Mouse (Mus musculus) gastrocnemius, postnatal 10 days (tissue): ENCODE data around the gene Rnf13. TPM values are rescaled to one million over a fixed set of nuclear protein-coding genes. Genes with fewer than 3 reads are reported as not detected.

Experiments
- DNase-seq: peaks from one replicate; pipeline ENCODE4 v3.0.0; 2021; ENCODE audit warnings: mixed read lengths
- total RNA-seq, 2 experiments: library from RNA; stranded (reverse); gene quantifications; 2 replicates each; pipeline ENCODE4 v1.2.3; 2021

The Rnf13 gene
- total RNA-seq, 2 experiments from 2014 or later: 35.1 to 36.8 TPM

GRCm38 (mm10) chr3:57845786-57846661 is 110.2 kb downstream of the Rnf13 start:
- no peak for DNase-seq

DNA sequence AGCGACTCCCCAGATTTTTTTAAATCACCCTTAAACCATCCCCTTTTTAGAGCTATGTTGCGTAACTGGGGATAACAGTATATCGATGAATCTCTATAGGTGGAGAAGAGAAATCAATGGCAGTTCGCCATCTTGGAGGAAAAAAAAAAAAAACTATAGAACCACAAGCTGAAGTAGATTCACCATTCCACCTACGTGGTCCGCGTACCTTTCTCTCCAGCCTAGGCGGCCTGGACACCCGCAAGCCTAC is 110.7 kb downstream of the Rnf13 start:
- DNase-seq: no peak

GRCm38 (mm10) chr3:57846912-57847759 is 111.3 kb downstream of the Rnf13 start:
- peak; percentile 62 for DNase-seq

DNA sequence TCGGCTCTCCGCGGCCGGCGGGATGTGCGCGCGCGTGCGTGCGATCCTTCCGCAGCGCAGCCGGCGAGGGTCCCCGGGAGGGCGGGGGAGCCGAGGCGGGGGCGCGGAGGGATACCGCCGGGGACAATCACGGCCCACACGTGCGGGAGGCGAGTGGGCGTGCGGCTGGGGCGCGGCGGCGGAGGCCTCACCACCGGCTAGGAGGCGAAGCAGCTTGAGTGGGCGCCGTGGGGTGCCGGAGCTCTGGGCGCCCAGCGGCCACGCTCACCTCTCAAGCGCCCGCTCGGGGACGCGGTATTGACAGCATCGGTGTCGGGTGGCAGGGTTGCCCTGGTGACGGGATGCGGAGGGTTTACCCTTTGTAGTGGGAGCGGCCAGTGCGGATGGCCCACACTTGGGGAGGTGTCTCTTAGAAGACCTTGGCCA is 111.9 kb downstream of the Rnf13 start, which contains the start of gene Pfn2:
Gene Pfn2 (minus strand): TSS at position 320 of the 426 bp plus-strand sequence.
- DNase-seq: peak; percentile 83

GRCm38 (mm10) chr3:57882945-57883344 is 147.1 kb downstream of the Rnf13 start:
- DNase-seq: no peak

Other genes starting within 250 kb of the Rnf13 start
- gene Wwtr1, start 160.2 kb upstream of the Rnf13 start, total RNA-seq: 10 to 100 TPM; 49.1 to 52.7 TPM
- 10 to 100 TPM; 17.5 to 18.8 TPM for gene Commd2, start 84.3 kb upstream of the Rnf13 start, total RNA-seq
- not detected for gene Ankub1, start 43.3 kb upstream of the Rnf13 start, total RNA-seq
- 100 to 1,000 TPM; 118 to 139 TPM for gene Pfn2, start 112.0 kb downstream of the Rnf13 start, total RNA-seq